Mouse (Mus musculus) midbrain, embryonic 10.5 days (tissue): ENCODE results near the gene Gm20917. TPM values are rescaled to one million over a fixed set of nuclear protein-coding genes. Genes with fewer than 3 reads are reported as not detected.
"Not testable (repeated sequence)": the region's sequence is repeated elsewhere in the genome, so short reads cannot be mapped to it uniquely, and the experiment has no call there.

Experiments
- DNase-seq: peaks from one replicate; pipeline ENCODE4 v3.0.0-alpha.2; 2017; ENCODE audit warnings: low spot score
- H3K27ac ChIP-seq: fragments of 300-500 bp; sonication (generic); replicated peaks from 2 replicates; pipeline ENCODE4 v1.5.1; 2016; ENCODE audit warnings: mild to moderate bottlenecking
- H3K27me3 ChIP-seq: fragments of 300-500 bp; sonication (generic); 2 replicates; pipeline ENCODE4 v1.6.1; 2016; ENCODE audit warnings: low read depth, mild to moderate bottlenecking; ENCODE audit not compliant: poor library complexity, severe bottlenecking
- H3K36me3 ChIP-seq: fragments of 300-500 bp; sonication (generic); 2 replicates; pipeline ENCODE4 v1.6.1; 2016; ENCODE audit warnings: mild to moderate bottlenecking, moderate library complexity
- H3K4me1 ChIP-seq: fragments of 300-500 bp; sonication (generic); 2 replicates; pipeline ENCODE4 v1.6.1; 2016
- H3K4me3 ChIP-seq: fragments of 300-500 bp; sonication (generic); 2 replicates; pipeline ENCODE4 v1.5.1; 2016; ENCODE audit warnings: mild to moderate bottlenecking, moderate library complexity
- H3K9me3 ChIP-seq: fragments of 300-500 bp; sonication (generic); replicated peaks from 2 replicates; pipeline ENCODE4 v1.6.1; 2016; ENCODE audit warnings: mild to moderate bottlenecking
- WGBS: fragments of 180-500 bp; shearing (Covaris S2); methylation state at CpG from one replicate; pipeline ENCODE4 v1.1.7; 2016; 5-methylcytosine and 5-hydroxymethylcytosine counted together
- polyA plus RNA-seq: library from polyadenylated mRNA; unstranded; fragments of >200 nt; fragmentation: Nextera tagmentation; extraction: Ambion mirVana; gene quantifications from 2 replicates; pipeline ENCODE4 v1.2.1, GENCODE M21; 2016

Gm20917 gene
- polyA plus RNA-seq = not detected in 2 replicates

DNA sequence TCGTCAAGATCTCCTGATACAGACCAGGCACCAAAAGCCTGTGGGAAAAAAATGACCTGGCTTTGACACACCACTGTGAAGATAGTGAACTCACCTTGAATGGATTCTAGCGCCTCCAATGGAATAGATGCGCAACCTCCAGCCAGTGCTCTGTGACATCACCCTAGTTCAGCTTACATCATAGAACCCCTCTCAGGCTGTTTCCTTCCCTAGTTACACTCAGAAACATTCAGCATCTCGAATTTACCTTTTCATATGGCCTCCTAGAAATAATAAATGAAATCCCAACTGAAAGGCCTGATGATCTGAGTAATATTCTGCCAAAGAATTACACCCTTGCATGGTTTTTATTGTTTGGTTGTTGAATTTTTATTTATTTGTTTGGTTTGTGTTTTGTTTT is at the start of gene Gm20917:
Gene Gm20917, minus strand, starts transcription at position 101 of the 400 bp plus-strand sequence.
- not testable (repeated sequence) for H3K27ac ChIP-seq, H3K9me3 ChIP-seq, H3K4me1 ChIP-seq, DNase-seq, H3K27me3 ChIP-seq, H3K4me3 ChIP-seq, H3K36me3 ChIP-seq
- no CpG with 5 or more reads among the region's 4 CpGs for WGBS

Other genes with a start within 250 kb of the Gm20917 start
- not detected in 2 replicates for gene Gm20916, start 168.4 kb upstream of the Gm20917 start, polyA plus RNA-seq